Comparison of ENCODE assay signal across 33 mouse cellular contexts in genomic region chr1:187175991-187176390, GRCm38 (mm10). TPM values are rescaled to one million over a fixed set of nuclear protein-coding genes. Genes with fewer than 3 reads are reported as not detected.
"Had no signal": no experiment of that assay in that cellular context is flagged by ENCODE, and none has a peak within 500 bp of the region (broad histone marks: within the 10 kb centered on the region; RNA-seq: fewer than 3 reads in every experiment).

No protein-coding gene starts in this region.

- H3K4me3 ChIP-seq: limb, embryonic 10.5 days; limb, embryonic 12.5 days; limb, embryonic 13.5 days; limb, embryonic 15.5 days; liver, embryonic 13.5 days; liver, embryonic 15.5 days; lung, embryonic 15.5 days; megakaryocyte, embryonic 14.5 days; midbrain, embryonic 10.5 days; midbrain, embryonic 12.5 days; midbrain, embryonic 13.5 days; midbrain, embryonic 15.5 days; myocyte; neural tube, embryonic 12.5 days had no signal

- H3K4me1 ChIP-seq: limb, embryonic 12.5 days; limb, embryonic 13.5 days; limb, embryonic 15.5 days; liver, embryonic 13.5 days; liver, embryonic 15.5 days; lung, embryonic 15.5 days; megakaryocyte, embryonic 14.5 days; midbrain, embryonic 12.5 days; midbrain, embryonic 13.5 days; midbrain, embryonic 15.5 days; neural tube, embryonic 12.5 days had no signal

- H3K27me3 ChIP-seq: limb, embryonic 12.5 days; limb, embryonic 13.5 days; limb, embryonic 15.5 days; liver, embryonic 13.5 days; liver, embryonic 15.5 days; lung, embryonic 15.5 days; megakaryocyte, embryonic 14.5 days; midbrain, embryonic 12.5 days; midbrain, embryonic 13.5 days; midbrain, embryonic 15.5 days; neural tube, embryonic 12.5 days had no signal

- H3K4me2 ChIP-seq: limb, embryonic 12.5 days; limb, embryonic 13.5 days; limb, embryonic 15.5 days; liver, embryonic 11.5 days; liver, embryonic 13.5 days; liver, embryonic 15.5 days; lung, embryonic 14.5 days; lung, embryonic 15.5 days; midbrain, embryonic 11.5 days; midbrain, embryonic 12.5 days; midbrain, embryonic 13.5 days; midbrain, embryonic 15.5 days; neural tube, embryonic 12.5 days had no signal

- H3K27ac ChIP-seq: limb, embryonic 10.5 days; limb, embryonic 12.5 days; limb, embryonic 13.5 days; limb, embryonic 15.5 days; liver, embryonic 13.5 days; liver, embryonic 14.5 days; liver, embryonic 15.5 days; lung, embryonic 15.5 days; macrophage; midbrain, embryonic 10.5 days; midbrain, embryonic 12.5 days; midbrain, embryonic 13.5 days; midbrain, embryonic 15.5 days; neural tube, embryonic 12.5 days had no signal

- ATAC-seq: liver, postnatal 0 days; lung, postnatal 0 days; midbrain, embryonic 13.5 days; midbrain, embryonic 15.5 days; midbrain, embryonic 16.5 days had no signal

- H3K9me3 ChIP-seq: limb, embryonic 10.5 days; limb, embryonic 12.5 days; limb, embryonic 13.5 days; limb, embryonic 15.5 days; liver, embryonic 13.5 days; liver, embryonic 15.5 days; lung, embryonic 15.5 days; midbrain, embryonic 10.5 days; midbrain, embryonic 12.5 days; midbrain, embryonic 13.5 days; midbrain, embryonic 15.5 days; neural tube, embryonic 12.5 days had no signal

- DNase-seq: left cerebral cortex, postnatal 4 days; liver; liver, embryonic 13.5 days; liver, postnatal 0 days; lung, adult 18-20 months; lung, adult 2 months; lung, embryonic 14.5 days; lung, postnatal 10 days; lung, postnatal 14 days; lung, postnatal 36 days; lung, postnatal 4 days; midbrain, embryonic 14.5 days had no signal

- H3K9ac ChIP-seq: limb, embryonic 12.5 days; limb, embryonic 13.5 days; limb, embryonic 15.5 days; liver, embryonic 13.5 days; liver, embryonic 14.5 days; liver, embryonic 15.5 days; liver, postnatal 0 days; lung, embryonic 14.5 days; lung, embryonic 15.5 days; midbrain, embryonic 12.5 days; midbrain, embryonic 13.5 days; midbrain, embryonic 15.5 days; neural tube, embryonic 12.5 days had no signal

- H3K36me3 ChIP-seq: limb, embryonic 10.5 days; limb, embryonic 12.5 days; limb, embryonic 13.5 days; limb, embryonic 15.5 days; liver, embryonic 13.5 days; liver, embryonic 15.5 days; lung, embryonic 15.5 days; midbrain, embryonic 10.5 days; midbrain, embryonic 12.5 days; midbrain, embryonic 13.5 days; midbrain, embryonic 15.5 days; neural tube, embryonic 12.5 days had no signal

RNA-seq across cellular contexts. Expression of gene Spata17, which starts 39.3 kb away (rescaled TPM):
- total RNA-seq: megakaryocyte, adult 5-6 weeks; monocyte, adult 5-6 weeks had no signal
- polyA plus RNA-seq: macrophage had no signal
